Mouse (Mus musculus) myocyte (in vitro differentiated cells): ENCODE results near the gene Cacna1f. TPM values are rescaled to one million over a fixed set of nuclear protein-coding genes. Genes with fewer than 3 reads are reported as not detected.

Source experiments
- H3K27me3 ChIP-seq: one replicate; pipeline ENCODE4 v1.6.1; 2011; ENCODE audit not compliant: control insufficient read depth, insufficient read depth, insufficient read length
- H3K36me3 ChIP-seq: one replicate; pipeline ENCODE4 v1.6.1; 2011; ENCODE audit not compliant: control insufficient read depth, insufficient read depth
- H3K4me2 ChIP-seq: one replicate; pipeline ENCODE4 v1.6.1; 2011; ENCODE audit warnings: low read depth, control low read depth
- H3K4me3 ChIP-seq: one replicate; pipeline ENCODE4 v1.5.1; 2011; ENCODE audit warnings: mild to moderate bottlenecking, control low read depth, moderate library complexity
- H3K79me2 ChIP-seq: one replicate; pipeline ENCODE4 v1.6.1; 2011; ENCODE audit not compliant: control insufficient read depth, insufficient read depth
- H3ac ChIP-seq: one replicate; pipeline ENCODE4 v1.6.1; 2011; ENCODE audit not compliant: control insufficient read depth, insufficient read length
- CEBPB ChIP-seq: IDR thresholded peaks from 2 replicates; pipeline ENCODE4 v1.6.1; 2011; ENCODE audit warnings: mild to moderate bottlenecking, moderate library complexity; ENCODE audit not compliant: poor library complexity, insufficient read depth, severe bottlenecking
- E2F4 ChIP-seq: IDR thresholded peaks from one replicate; pipeline ENCODE4 v1.6.1; 2011; ENCODE audit warnings: mild to moderate bottlenecking, control low read depth, moderate library complexity; ENCODE audit not compliant: insufficient read depth
- MAX ChIP-seq: IDR thresholded peaks from one replicate; pipeline ENCODE4 v1.6.1; 2011; ENCODE audit warnings: low read depth, mild to moderate bottlenecking, control low read depth
- MYOD1 ChIP-seq, 3 experiments: IDR thresholded peaks; one replicate each; pipeline ENCODE4 v1.6.1; 2011; ENCODE audit warnings: control low read depth in 2 of 3, low read depth in 2 of 3, mild to moderate bottlenecking in 2 of 3, moderate library complexity in 1 of 3; ENCODE audit not compliant: insufficient read length in 2 of 3, control insufficient read depth in 1 of 3
- MYOG ChIP-seq, 3 experiments: IDR thresholded peaks; one replicate each; pipeline ENCODE4 v1.6.1; 2011; ENCODE audit warnings: control low read depth in 2 of 3, low read depth in 2 of 3, mild to moderate bottlenecking in 2 of 3; ENCODE audit not compliant: insufficient read length in 2 of 3, control insufficient read depth in 1 of 3, insufficient read depth in 1 of 3
- POLR2A ChIP-seq: IDR thresholded peaks from one replicate; pipeline ENCODE4 v1.6.1; 2011; ENCODE audit warnings: low read depth, mild to moderate bottlenecking, control low read depth, moderate library complexity; ENCODE audit not compliant: insufficient read length
- POLR2AphosphoS2 ChIP-seq: IDR thresholded peaks from one replicate; pipeline ENCODE4 v1.6.1; 2011; ENCODE audit warnings: low read depth, control low read depth; ENCODE audit not compliant: insufficient read length
- REST ChIP-seq: IDR thresholded peaks from one replicate; pipeline ENCODE4 v1.6.1; 2011; ENCODE audit warnings: mild to moderate bottlenecking, control low read depth, moderate library complexity; ENCODE audit not compliant: insufficient read depth, insufficient read length
- SRF ChIP-seq: IDR thresholded peaks from one replicate; pipeline ENCODE4 v1.6.1; 2011; ENCODE audit warnings: low read depth; ENCODE audit not compliant: control insufficient read depth, insufficient read length
- TCF12 ChIP-seq: IDR thresholded peaks from one replicate; pipeline ENCODE4 v1.6.1; 2011; ENCODE audit warnings: mild to moderate bottlenecking, control low read depth; ENCODE audit not compliant: poor library complexity, insufficient read depth, severe bottlenecking
- TCF3 ChIP-seq: IDR thresholded peaks from one replicate; pipeline ENCODE4 v1.6.1; 2011; ENCODE audit warnings: low read depth, control low read depth; ENCODE audit not compliant: insufficient read length
- USF1 ChIP-seq: IDR thresholded peaks from one replicate; pipeline ENCODE4 v1.6.1; 2011; ENCODE audit warnings: low read depth, mild to moderate bottlenecking, control low read depth, moderate library complexity
- polyA plus RNA-seq: library from polyadenylated mRNA; unstranded; fragments of >200 nt; fragmentation: generic; extraction: Trizol; gene quantifications from one replicate; pipeline ENCODE4 v1.2.1, GENCODE M21; 2012; ENCODE audit warnings: missing spikeins

Cacna1f gene
- polyA plus RNA-seq, 1 experiment: not detected

GRCm38 (mm10) chrX:7571565-7572136 is 35.2 kb upstream of the Cacna1f start:
- Histone ChIP-seq H3K4me3 (no peak overlapping the region), H3K36me3 (no peaks in the 10 kb centered on the region), H3K4me2 (no peak overlapping the region), H3ac (no peak overlapping the region), H3K27me3 (no peaks in the 10 kb centered on the region), H3K79me2 (peaks cover 13% of the 10 kb centered on the region)
- no peak for TF ChIP-seq USF1
- no peak for TF ChIP-seq TCF12
- TF ChIP-seq MAX: no peak
- TF ChIP-seq MYOG (IDR thresholded peaks at IDR 0.05; ENCODE audit: control insufficient read depth in 1 of 3, insufficient read depth in 1 of 3, insufficient read length in 2 of 3, low read depth in 2 of 3): no peak
- TF ChIP-seq POLR2A: no peak
- no peak for TF ChIP-seq E2F4
- no peak for TF ChIP-seq TCF3
- TF ChIP-seq REST: no peak
- no peak for TF ChIP-seq SRF

- no peak for TF ChIP-seq REST
- peak; percentile 31 for TF ChIP-seq POLR2AphosphoS2
- H3K4me2 ChIP-seq: peak overlapping the region; percentile 61
- H3K36me3 ChIP-seq: no peaks in the 10 kb centered on the region
- no peaks in the 10 kb centered on the region for H3K27me3 ChIP-seq
- H3ac ChIP-seq: no peak overlapping the region
- peak overlapping the region; percentile 34 for H3K4me3 ChIP-seq
- peaks cover 13% of the 10 kb centered on the region for H3K79me2 ChIP-seq
Observed at GRCm38 (mm10) chrX:7572466-7572865, 34.4 kb upstream of the Cacna1f start.

- TF ChIP-seq POLR2AphosphoS2 (no peak), E2F4 (no peak), POLR2A (peak; percentile 32), CEBPB (no peak), REST (no peak), TCF3 (no peak), MYOD1 (IDR thresholded peaks at IDR 0.05; ENCODE audit: control insufficient read depth in 1 of 3, insufficient read length in 2 of 3, low read depth in 2 of 3) (peak in 1 of 3 experiments; percentile 38), TCF12 (no peak), MAX (no peak), MYOG (IDR thresholded peaks at IDR 0.05; ENCODE audit: control insufficient read depth in 1 of 3, insufficient read depth in 1 of 3, insufficient read length in 2 of 3, low read depth in 2 of 3) (peak in 1 of 3 experiments; percentile 42), SRF (no peak), USF1 (no peak)
- H3K4me2 ChIP-seq: peak within 1 kb of the TSS; percentile 65
- no peaks in the 10 kb centered on the region for H3K27me3 ChIP-seq
- peak within 1 kb of the TSS; percentile 34 for H3K4me3 ChIP-seq
- H3K79me2 ChIP-seq: peaks cover 13% of the 10 kb centered on the region
- no peaks in the 10 kb centered on the region for H3K36me3 ChIP-seq
- peak within 1 kb of the TSS; percentile 39 for H3ac ChIP-seq
Observed at GRCm38 (mm10) chrX:7573176-7574086, 33.5 kb upstream of the Cacna1f start, which contains the start of gene Foxp3. Foxp3 (plus strand) TSS chrX:7573644.

GRCm38 (mm10) chrX:7574087-7574884 is 32.6 kb upstream of the Cacna1f start, which contains the start of gene Ppp1r3f:
Ppp1r3f (minus strand) TSS chrX:7574283.
- Histone ChIP-seq H3K4me3 (peak within 1 kb of the TSS; percentile 34), H3ac (peak within 1 kb of the TSS; percentile 39), H3K27me3 (no peaks in the 10 kb centered on the region), H3K4me2 (peak within 1 kb of the TSS; percentile 65), H3K79me2 (peaks cover 13% of the 10 kb centered on the region), H3K36me3 (no peaks in the 10 kb centered on the region)
- TF ChIP-seq REST (no peak), CEBPB (no peak), MYOG (IDR thresholded peaks at IDR 0.05; ENCODE audit: control insufficient read depth in 1 of 3, insufficient read depth in 1 of 3, insufficient read length in 2 of 3, low read depth in 2 of 3) (no peak), TCF12 (no peak), MAX (no peak), TCF3 (no peak), SRF (no peak), E2F4 (no peak), USF1 (no peak), POLR2AphosphoS2 (peak; percentile 48), POLR2A (peak; percentile 67), MYOD1 (IDR thresholded peaks at IDR 0.05; ENCODE audit: control insufficient read depth in 1 of 3, insufficient read length in 2 of 3, low read depth in 2 of 3) (no peak)
